Mouse (Mus musculus) megakaryocyte progenitor cell, adult 5-6 weeks (primary cell): ENCODE results near the gene Ube2f. TPM values are rescaled to one million over a fixed set of nuclear protein-coding genes. Genes with fewer than 3 reads are reported as not detected.

ENCODE experiments used
- ATAC-seq: replicated peaks from 2 replicates; pipeline ENCODE4 v1.8.0; 2016; ENCODE audit warnings: mild to moderate bottlenecking, moderate TSS enrichment, inconsistent platforms; ENCODE audit not compliant: poor library complexity
- total RNA-seq, 2 experiments: library from RNA; stranded (forward) in 1 of 2; stranded (reverse) in 1 of 2; fragments of 157-497, 149-512 nt in 1 of 2; fragments of 200-1000 nt in 1 of 2; gene quantifications; 2 replicates each; pipeline versions ENCODE4 v1.2.3 to v1.2.4; 2015 to 2017

Gene Ube2f
- total RNA-seq, 2 experiments from 2014 or later = 58.6 to 92.6 TPM

DNA sequence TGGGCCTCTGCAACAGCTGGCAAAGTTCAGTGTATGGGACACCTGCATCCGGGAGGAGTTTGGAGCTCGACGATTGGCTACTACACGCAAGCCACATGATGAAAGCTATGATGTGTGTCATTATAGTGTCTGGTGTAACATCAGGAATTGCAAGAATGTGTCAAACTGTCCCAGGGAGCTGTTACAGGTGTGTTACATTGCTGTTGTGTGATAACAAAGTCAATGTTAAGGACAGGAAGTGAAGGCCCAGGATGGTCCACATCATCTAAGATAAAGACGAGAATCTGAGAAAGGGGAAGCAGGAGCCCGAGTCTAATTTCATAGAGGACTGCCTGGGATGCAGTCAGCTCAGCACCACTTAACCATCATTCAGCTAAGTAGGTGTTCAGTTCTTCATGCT is 45.4 kb downstream of the Ube2f start:
- ATAC-seq = no peak

GRCm38 (mm10) chr1:91297799-91298744 is 48.0 kb downstream of the Ube2f start, which contains the start of gene Scly:
Gene Scly, plus strand, starts transcription at chr1:91298338.
- peak; percentile 94 for ATAC-seq

- 0 out of 2 replicates have a peak, but pooled peaks have one; percentile 4 for ATAC-seq
Measured at GRCm38 (mm10) chr1:91299026-91299706, 49.1 kb downstream of the Ube2f start.

DNA sequence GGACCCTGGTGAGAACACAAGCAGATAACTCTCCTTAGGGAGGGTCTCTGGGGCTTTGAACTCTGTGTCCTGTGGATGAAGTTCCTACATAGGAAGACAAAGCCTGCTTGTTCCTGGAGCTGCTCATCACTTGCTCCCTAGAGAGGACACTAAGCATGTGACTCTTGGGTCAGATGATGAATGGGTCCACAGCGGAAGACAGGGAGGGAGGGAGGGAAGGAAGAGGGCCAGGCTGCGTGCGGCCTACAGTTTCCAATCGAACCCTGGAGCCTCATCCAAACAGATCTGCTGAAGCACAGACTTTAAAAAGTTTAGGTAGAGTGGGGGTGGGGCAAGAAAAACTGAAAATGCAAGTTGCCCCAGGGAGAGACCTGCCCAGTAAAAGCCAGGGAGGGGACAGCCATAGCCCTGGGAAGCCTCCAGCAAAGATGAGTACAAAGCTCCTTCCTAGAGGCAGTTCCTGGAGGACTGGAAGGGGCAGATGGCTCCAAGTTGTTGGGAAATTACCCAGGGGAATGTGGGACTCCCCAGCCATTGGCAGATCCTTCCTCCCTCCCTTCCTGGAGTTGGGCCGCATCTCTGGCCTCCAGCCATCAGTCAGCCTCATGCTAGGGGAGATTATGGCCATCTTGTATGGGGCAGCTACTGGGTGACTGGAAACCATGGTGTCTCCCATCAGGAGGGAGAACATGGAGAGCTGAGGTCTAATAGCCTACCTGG is 49.8 kb downstream of the Ube2f start:
- no peak for ATAC-seq

DNA sequence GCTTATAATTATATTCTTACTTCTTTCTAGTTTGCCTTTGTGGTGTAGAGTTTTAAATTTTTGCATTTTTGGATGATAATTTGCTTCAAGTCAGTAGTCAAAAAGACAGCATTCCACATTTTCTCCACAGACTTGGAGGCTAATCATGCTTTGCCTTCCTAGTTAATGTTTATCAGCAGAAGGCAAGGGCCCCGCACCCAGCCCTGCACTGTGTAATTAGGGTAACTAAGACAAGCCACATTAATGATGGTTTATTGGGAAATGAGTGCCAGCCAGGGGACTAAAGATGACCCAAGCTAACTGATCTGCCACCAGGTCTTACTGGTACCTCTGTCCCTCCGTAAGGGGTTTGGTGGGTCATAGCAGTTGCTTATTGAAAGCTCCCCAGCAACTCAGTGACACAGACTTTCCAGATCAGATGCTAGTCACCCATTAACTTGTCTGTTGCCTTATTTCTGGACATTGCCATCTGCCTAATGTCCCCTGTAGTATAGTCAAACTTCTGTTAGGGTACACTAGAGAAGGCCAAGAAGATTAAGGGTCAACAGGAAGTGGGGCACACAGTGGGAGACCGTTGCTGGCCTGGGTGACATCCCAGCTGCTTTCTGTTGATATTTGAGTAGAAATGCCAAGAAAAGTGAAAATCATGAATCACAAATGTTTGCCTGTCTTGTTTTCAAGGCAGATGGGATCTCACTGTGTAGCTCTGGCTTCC is 51.3 kb downstream of the Ube2f start:
- no peak for ATAC-seq

GRCm38 (mm10) chr1:91302021-91302420 is 51.9 kb downstream of the Ube2f start:
- ATAC-seq = no peak

- ATAC-seq = no peak
Measured at GRCm38 (mm10) chr1:91304621-91305020, 54.5 kb downstream of the Ube2f start.

DNA sequence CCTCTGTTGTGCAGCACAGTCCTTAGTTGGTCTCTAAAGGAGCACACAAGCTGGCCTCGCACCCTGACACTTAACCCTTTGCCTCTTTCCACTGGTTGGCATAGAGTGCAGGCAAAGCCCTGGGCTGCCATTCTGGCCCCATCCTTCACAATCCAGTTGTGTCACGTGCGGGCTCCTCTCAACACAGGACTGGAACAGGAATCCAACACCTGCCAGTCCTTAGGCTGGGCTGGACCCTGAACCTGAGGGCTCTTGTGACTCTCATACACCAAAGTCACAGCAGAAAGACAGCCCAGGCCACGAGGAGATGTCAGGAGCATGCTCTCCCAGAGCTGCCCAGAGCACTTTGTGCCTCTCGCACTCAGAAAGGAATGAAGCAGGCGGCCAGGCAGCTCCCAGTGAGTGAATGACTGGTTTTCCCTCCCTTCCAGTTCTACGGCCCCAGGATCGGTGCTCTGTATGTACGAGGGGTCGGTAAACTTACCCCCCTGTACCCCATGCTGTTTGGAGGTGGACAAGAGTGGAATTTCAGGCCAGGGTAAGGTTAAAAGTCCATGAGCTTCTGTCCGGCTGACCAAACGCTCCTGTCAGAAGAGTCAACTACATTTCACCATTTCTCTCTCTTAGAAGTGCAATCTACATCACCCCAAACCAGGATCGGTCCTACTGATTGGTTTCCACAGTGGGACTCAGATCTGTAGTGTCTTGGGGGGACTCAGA is 59.4 kb downstream of the Ube2f start:
- no peak for ATAC-seq

DNA sequence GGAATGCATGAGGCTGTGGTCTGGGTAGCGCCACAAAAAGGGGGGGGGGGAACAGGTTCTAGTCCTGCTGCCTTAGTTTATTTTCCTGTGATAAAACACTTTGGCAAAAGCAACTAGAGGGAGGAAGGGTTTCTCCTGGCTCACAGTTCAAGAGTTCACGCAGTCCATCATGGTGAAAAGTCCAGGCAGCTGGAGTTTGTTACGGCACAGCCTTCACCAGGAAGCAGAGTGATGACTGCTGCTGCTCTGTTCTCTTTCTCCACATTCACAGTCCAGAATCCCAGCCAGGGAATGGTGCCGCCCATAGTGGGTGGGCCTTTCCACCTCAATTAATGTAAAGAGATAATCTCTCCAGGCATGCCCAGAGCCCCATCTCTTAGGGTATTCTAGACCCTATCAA is 62.2 kb downstream of the Ube2f start:
- ATAC-seq = no peak

DNA sequence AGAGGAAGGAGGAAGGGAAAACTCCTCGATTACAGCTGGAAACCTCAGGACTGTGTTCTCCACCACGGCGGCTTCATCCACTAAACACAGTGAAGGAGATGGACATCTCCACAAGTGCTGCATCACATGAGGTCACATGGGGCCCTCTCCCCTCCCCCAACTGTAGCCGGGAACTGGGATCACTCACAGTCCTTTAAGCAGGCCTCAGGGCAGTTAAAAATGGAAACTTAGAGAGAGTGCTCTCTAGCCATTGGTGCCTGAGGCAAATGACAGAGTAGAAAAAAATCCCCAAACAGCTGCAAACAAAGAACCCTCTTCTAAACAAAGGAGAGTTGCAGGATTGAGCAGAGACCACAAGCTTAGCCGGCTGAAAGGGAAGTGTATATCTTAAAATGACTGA is 63.1 kb downstream of the Ube2f start:
- ATAC-seq = no peak

DNA sequence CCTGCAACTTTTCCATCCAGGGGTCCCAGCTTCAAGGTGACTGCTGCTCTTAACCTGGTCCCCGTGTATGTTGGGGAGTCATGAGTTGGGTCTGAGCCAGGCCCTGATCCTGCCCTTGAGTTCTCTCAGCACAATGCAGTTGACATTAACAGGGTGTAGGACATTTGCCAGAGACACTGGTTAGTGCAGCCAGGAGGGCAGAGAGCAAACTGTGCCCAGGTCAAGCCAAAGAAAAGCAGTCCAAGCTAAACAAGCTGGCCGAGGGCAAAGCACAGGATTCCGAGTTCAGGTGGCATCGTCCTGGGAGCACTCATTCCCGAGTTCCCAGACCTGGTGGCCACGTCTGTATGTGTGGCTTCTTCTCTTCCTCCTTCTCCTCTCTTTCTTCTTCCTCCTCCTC is 67.6 kb downstream of the Ube2f start:
- ATAC-seq = no peak

DNA sequence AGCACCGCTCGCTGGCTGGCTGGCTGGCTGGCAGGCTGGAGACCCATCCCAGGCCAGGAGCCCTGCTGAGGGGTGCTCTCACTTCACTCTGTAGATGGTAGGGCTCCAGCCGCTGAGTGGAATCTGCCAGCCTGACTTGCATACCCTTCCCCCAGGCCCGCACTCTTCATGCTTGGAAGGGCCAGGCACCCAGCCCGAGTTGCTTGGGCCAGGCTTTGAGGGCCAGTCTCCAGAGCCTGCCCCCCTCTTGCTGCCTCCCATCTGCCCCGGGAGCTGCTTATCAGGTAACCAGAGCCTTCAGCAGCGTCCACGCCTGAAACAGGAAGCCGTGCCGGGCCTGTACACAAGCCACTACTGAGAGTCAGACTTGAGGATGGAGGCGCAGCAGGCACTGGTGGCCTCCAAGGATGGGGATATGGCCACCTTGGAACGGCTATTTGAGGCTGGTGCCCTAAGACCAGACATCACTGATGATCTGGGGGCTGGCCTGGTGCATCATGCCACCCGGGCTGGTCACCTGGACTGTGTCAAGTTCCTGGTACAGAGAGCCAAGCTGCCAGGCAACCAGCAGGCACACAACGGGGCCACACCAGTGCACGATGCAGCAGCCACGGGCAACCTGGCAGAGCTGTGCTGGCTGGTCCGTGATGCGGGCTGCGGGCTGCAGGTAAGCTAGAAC is 71.8 kb downstream of the Ube2f start, which contains the start of gene Espnl:
Gene Espnl, plus strand, starts transcription at position 316 of the 679 bp plus-strand sequence.
- ATAC-seq = peak; percentile 76

DNA sequence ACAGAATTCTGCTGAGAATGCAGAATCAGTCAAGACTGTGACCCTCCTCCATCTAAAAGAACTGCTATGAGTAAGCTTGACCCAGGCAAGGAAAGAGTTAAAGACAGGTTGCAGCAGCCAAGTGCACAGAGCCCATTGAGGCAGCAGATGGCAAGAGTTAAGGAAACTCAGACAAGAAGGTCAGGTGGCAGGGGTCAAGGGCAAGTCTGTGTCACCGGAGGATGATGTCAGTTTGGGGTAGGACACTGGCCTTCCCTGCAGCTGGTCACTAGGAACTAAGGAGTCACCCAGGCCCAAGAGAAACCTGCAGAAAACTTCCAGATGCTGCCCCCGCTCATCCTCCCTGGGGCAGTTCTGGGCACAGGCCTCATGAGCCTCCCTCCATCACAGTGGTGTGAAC is 74.5 kb downstream of the Ube2f start:
- no peak for ATAC-seq

GRCm38 (mm10) chr1:91325488-91326042 is 75.5 kb downstream of the Ube2f start:
- ATAC-seq = no peak

DNA sequence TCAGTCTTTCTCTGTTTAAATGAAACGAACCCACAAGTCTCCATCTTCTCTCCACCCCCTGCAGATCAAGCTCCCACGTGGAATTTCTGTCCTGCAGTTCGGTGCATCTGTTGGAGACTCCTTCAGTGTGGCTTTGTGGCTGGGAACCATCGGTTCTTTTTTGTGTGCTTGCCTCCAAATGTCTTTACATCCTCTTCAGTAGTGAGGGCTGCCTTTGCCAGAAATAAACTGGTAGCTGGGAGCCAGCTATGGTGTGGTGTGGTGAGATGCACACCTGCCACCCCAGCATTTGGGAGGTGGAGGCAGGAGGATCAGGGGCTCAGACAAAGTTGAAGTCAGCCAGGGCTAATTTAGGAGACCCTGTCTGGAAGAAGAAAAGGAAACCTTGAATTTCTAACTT is 82.0 kb downstream of the Ube2f start:
- no peak for ATAC-seq

DNA sequence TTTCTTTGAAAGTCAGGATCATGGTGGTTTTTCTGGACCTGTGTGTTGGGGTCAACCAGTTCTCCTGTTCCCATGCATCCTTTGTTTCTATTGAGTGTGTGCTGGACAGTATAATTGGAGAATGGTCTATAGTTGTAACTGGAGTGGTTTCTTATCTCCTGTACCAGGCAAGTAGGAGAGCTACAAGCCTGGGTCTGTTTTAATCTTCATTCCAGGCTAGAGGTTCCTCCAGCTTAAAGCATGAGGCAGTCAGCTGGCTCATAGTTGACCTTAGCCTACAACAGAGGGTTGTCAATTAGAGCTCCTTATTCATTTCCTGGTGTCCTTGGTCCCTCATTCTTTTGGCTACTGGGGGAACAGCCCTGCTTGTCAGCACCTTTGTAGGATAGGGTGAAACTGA is 83.5 kb downstream of the Ube2f start:
- peak; percentile 56; the same call in 1 of the 2 replicates for ATAC-seq

GRCm38 (mm10) chr1:91337355-91337754 is 87.3 kb downstream of the Ube2f start:
- no peak for ATAC-seq
